Mouse (Mus musculus) megakaryocyte, embryonic 14.5 days (primary cell): ENCODE results near the gene Olfr170. TPM values are rescaled to one million over a fixed set of nuclear protein-coding genes. Genes with fewer than 3 reads are reported as not detected.
"Not testable (repeated sequence)": the region's sequence is repeated elsewhere in the genome, so short reads cannot be mapped to it uniquely, and the experiment has no call there.

Source experiments
- H3K27me3 ChIP-seq: replicated peaks from 2 replicates; pipeline ENCODE3; 2012; ENCODE audit warnings: inconsistent platforms
- H3K36me3 ChIP-seq: replicated peaks from 2 replicates; pipeline ENCODE3; 2012; ENCODE audit warnings: low read length, inconsistent platforms, mixed read lengths
- H3K4me1 ChIP-seq: 2 replicates; pipeline ENCODE4 v1.6.1; 2012; ENCODE audit warnings: inconsistent platforms
- H3K4me3 ChIP-seq: replicated peaks from 2 replicates; pipeline ENCODE3; 2012; ENCODE audit warnings: moderate library complexity, mild to moderate bottlenecking, inconsistent platforms
- H3K9me3 ChIP-seq: 2 replicates; pipeline ENCODE4 v1.6.1; 2012; ENCODE audit warnings: inconsistent platforms
- FLI1 ChIP-seq: IDR thresholded peaks from 2 replicates; pipeline ENCODE4 v1.6.1; 2012; ENCODE audit warnings: low read length, inconsistent platforms, mixed read lengths
- GATA1 ChIP-seq: IDR thresholded peaks from 3 replicates; pipeline ENCODE4 v1.6.1; 2012; ENCODE audit warnings: mixed read lengths, low read length, inconsistent platforms, borderline replicate concordance
- polyA plus RNA-seq: library from polyadenylated mRNA; stranded (reverse); fragments of >175 nt; gene quantifications from 2 replicates; pipeline ENCODE4 v1.2.3, GENCODE M21; 2012; ENCODE audit warnings: low replicate concordance; ENCODE audit not compliant: insufficient read depth

The Olfr170 gene
- not detected in 2 replicates for polyA plus RNA-seq

DNA sequence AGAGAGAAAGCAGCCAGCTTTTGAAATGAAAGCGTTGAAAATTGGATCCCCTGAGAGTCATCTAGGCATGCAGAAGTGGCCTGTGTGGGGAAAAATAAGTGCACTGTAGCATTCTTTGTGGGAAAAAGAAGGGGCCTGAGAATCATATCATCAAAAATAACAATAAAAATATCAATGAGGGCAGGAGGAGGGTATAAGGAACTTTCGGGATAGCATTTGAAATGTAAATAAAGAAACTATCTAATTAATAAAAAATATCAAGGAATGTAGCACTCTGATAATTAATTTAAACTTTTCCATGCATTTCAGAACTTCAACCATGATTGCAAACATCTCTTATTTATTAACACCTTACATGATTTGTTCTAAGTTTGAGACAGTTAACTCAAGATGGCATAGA is at the start of gene Olfr170:
Gene Olfr170 (minus strand): TSS at position 101 of the 400 bp plus-strand sequence.
- not testable (repeated sequence) for H3K36me3 ChIP-seq, H3K4me1 ChIP-seq, H3K9me3 ChIP-seq, H3K27me3 ChIP-seq, H3K4me3 ChIP-seq

DNA sequence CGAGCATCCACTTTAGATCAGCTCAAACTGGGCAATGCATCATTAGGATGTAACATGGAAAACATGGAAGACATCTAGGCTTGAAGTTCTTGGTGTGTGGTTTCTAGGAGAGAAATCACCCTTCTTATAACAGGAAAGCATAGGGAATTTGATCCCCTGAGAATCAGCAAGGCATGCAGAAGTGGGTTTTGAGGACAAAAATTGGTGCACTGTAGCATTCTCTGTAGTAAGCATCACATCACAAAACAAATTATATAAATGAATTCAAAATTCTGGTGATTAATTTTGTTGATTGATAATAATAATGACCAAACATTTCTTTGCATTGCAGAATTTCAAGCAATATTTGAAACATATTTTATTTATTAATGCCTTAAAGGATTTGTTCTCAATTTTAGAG is 18.1 kb upstream of the Olfr170 start, which contains the start of gene Olfr171:
Gene Olfr171 (minus strand): TSS at position 101 of the 400 bp plus-strand sequence.
- Histone ChIP-seq H3K9me3 (0 out of 2 replicates have a peak, but pooled peaks cover 8% of the 10 kb centered on the region), H3K36me3 (no peaks in the 10 kb centered on the region), H3K4me1 (no peaks in the 10 kb centered on the region), H3K4me3 (no peak within 1 kb of the TSS), H3K27me3 (no peaks in the 10 kb centered on the region)
- TF ChIP-seq GATA1: no peak

DNA sequence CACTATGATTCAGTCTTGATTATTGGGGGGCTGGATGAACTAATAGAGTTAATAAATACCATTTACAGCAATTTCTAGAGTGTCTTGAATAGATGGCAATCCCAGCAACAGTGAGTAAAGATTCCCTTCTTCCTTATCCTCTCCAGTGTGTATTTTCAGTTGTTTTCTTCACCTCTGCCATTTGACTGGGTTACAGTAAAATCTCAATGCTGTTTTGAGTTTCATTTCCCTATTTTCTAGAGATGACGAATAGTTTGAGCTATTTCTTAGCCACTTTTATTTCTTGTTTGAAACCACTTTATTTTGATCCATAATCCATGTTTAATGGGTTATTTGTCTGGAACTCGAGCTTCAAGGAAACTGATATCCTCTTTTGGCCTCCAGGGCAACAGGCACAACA is 8.5 kb downstream of the Olfr170 start:
- Histone ChIP-seq H3K27me3 (no peaks in the 10 kb centered on the region), H3K4me1 (no peaks in the 10 kb centered on the region), H3K9me3 (0 out of 2 replicates have a peak, but pooled peaks cover 2% of the 10 kb centered on the region), H3K36me3 (no peaks in the 10 kb centered on the region), H3K4me3 (no peak overlapping the region)
- TF ChIP-seq GATA1 (no peak), FLI1 (no peak)

DNA sequence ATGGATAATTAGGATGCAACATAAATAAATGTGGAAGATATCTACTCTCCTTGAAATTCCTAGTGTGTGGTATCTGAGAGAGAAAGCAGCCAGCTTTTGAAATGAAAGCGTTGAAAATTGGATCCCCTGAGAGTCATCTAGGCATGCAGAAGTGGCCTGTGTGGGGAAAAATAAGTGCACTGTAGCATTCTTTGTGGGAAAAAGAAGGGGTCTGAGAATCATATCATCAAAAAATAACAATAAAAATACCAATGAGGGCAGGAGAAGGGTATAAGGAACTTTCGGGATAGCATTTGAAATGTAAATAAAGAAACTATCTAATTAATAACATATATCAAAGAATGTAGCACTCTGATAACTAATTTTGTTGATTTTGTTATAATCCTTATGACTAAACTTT is 40.0 kb downstream of the Olfr170 start, which contains the start of gene Olfr169:
Gene Olfr169 (minus strand): TSS at position 101 of the 400 bp plus-strand sequence.
- not testable (repeated sequence) for H3K4me1 ChIP-seq, H3K9me3 ChIP-seq, H3K36me3 ChIP-seq, H3K27me3 ChIP-seq, H3K4me3 ChIP-seq

Other genes starting within 250 kb of the Olfr170 start
- gene Olfr165, start 188.7 kb downstream of the Olfr170 start, polyA plus RNA-seq: not detected in 2 replicates
- gene Olfr166, start 128.2 kb downstream of the Olfr170 start, polyA plus RNA-seq: not detected in 2 replicates
- not detected in 2 replicates for gene Olfr167, start 89.6 kb downstream of the Olfr170 start, polyA plus RNA-seq
- not detected in 2 replicates for gene Olfr168, start 76.3 kb downstream of the Olfr170 start, polyA plus RNA-seq
- not detected in 2 replicates for gene Olfr169, start 40.1 kb downstream of the Olfr170 start, polyA plus RNA-seq
- gene Olfr171, start 18.0 kb upstream of the Olfr170 start, polyA plus RNA-seq: not detected in 2 replicates
- not detected in 2 replicates for gene Lamp3, start 94.5 kb upstream of the Olfr170 start, polyA plus RNA-seq
- gene B3gnt5, start 148.3 kb upstream of the Olfr170 start, polyA plus RNA-seq: not detected in 2 replicates